Mouse (Mus musculus): ENCODE results near the gene AC124108.1.

DNA sequence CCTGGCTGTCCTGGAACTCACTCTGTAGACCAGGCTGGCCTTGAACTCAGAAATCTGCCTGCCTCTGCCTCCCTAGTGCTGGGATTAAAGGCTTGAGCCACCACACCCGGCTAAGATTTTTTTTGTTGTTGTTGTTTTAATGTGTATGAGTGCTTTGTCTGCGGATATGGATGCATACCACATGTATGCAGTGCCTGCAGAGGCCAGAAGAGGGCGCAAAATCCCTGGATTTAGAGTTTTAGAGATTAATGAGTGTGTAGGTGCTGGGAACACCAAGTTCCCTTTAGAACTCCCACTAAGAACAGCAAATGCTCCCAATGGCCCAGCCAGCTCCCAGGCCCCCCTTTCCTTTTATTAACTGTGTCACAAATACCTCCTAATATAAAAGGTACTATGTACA, 25.4 kb upstream of the AC124108.1 start:
- no peak for TF ChIP-seq POLR2A (IDR thresholded peaks at IDR 0.05; ENCODE audit: control insufficient read depth, low read depth, low read length)
- no peak for TF ChIP-seq CTCF (IDR thresholded peaks at IDR 0.05; ENCODE audit: control insufficient read depth, insufficient read depth, insufficient replicate concordance, low read depth, low read length)

Measured in testis, adult 2 months (tissue).